Mouse (Mus musculus): Measurements from ENCODE around the gene Fam19a4.
"Not testable (repeated sequence)": the region's sequence is repeated elsewhere in the genome, so short reads cannot be mapped to it uniquely, and the experiment has no call there.

Fam19a4 gene

GRCm38 (mm10) chr6:96944796-96945195, 115.4 kb downstream of the Fam19a4 start:
- DNase-seq (ENCODE audit: low spot score), result no peak

DNA sequence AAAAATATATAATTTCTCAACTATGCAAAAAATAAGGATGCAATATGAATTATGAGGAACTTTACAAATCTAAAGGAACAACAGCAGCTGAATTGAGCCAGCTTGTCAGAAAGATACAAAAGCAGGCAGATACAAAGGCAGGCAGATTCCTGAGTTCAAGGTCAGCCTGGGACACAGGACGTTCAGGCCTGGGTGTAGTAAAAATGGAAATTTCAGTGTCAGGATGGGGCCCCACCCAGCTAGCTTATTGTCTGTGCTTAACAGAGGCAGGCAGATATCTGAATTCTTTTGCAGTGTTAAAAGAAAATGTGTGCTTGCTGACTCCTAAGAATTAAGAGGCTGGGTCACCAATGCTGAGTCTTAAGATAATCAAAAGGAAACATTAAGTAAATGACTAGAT, 124.4 kb downstream of the Fam19a4 start:
- DNase-seq (ENCODE audit: low spot score), result no peak

- no peak for DNase-seq (ENCODE audit: low spot score)
Measured at GRCm38 (mm10) chr6:96909061-96909480, 151.1 kb downstream of the Fam19a4 start.

- not testable (repeated sequence) for DNase-seq (ENCODE audit: low spot score)
Measured at GRCm38 (mm10) chr6:96877105-96877504, 183.1 kb downstream of the Fam19a4 start.

GRCm38 (mm10) chr6:96876651-96877050, 183.6 kb downstream of the Fam19a4 start:
- DNase-seq (ENCODE audit: low spot score), result not testable (repeated sequence)

- DNase-seq (ENCODE audit: low spot score), result no peak
Measured at GRCm38 (mm10) chr6:96853065-96853464, 207.1 kb downstream of the Fam19a4 start.

- no peak for DNase-seq (ENCODE audit: low spot score)
Measured at GRCm38 (mm10) chr6:96843944-96844343, 216.3 kb downstream of the Fam19a4 start.

GRCm38 (mm10) chr6:96840634-96841033, 219.6 kb downstream of the Fam19a4 start:
- DNase-seq (ENCODE audit: low spot score), result no peak

DNA sequence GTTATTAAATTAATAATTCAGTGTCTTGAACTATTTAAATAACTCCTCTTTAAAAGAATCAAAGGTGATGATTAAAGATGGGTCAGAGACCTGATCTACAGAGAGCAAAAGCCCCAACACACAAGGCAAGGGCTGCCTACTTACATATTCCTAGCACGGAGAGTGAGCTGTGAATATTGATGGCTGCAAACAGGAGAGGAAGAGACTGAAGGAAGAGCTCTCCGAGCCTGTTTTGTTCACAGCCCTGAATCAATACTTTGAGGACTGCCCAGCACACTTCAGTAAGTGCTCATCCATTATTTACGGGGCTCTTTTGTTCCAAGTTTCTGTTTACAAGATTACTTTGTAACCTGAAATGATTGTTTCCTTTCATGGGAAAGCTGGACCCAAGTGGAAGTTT, 233.6 kb downstream of the Fam19a4 start:
- no peak for DNase-seq (ENCODE audit: low spot score)

GRCm38 (mm10) chr6:96802981-96803380, 257.2 kb downstream of the Fam19a4 start:
- DNase-seq (ENCODE audit: low spot score), result no peak

- no peak for DNase-seq (ENCODE audit: low spot score)
Measured at GRCm38 (mm10) chr6:96798746-96799145, 261.5 kb downstream of the Fam19a4 start.

DNA sequence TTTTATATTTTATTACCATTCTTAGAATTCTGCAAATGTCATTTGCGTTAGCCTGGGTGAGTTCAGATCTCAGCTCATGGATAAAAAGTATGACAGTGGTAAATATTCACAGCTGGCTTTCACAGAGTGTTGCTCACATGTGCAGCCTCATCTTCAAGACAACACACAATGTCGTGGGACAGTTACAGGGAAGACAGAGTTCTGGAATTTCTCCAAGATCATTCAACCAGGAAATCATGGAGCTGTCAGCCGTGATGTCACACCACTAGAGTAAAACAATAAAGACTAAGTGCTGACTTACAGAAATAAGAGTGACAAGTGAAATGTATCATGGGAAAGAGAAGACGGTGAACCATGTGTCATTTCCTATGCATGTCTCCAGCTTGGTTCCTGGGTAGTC, 262.8 kb downstream of the Fam19a4 start:
- DNase-seq (ENCODE audit: low spot score), result no peak

Data from testis, postnatal 10 days (tissue).